Mouse (Mus musculus): ENCODE measurements around the gene Asic2. TPM values are rescaled to one million over a fixed set of nuclear protein-coding genes. Genes with fewer than 3 reads are reported as not detected.

The Asic2 gene
- 2.3 and 3.2 TPM in 2 replicates for polyA plus RNA-seq (2012; rRNA removed)

GRCm38 (mm10) chr11:81968401-81968881 lies at the start of gene Asic2:
TSS of gene Asic2 (minus strand) at chr11:81968457.
- DNase-seq (ENCODE audit: low read depth) = no peak

- no peak for DNase-seq (ENCODE audit: low read depth)
Measured at GRCm38 (mm10) chr11:82016181-82016780, 48.0 kb upstream of the Asic2 start.

DNA sequence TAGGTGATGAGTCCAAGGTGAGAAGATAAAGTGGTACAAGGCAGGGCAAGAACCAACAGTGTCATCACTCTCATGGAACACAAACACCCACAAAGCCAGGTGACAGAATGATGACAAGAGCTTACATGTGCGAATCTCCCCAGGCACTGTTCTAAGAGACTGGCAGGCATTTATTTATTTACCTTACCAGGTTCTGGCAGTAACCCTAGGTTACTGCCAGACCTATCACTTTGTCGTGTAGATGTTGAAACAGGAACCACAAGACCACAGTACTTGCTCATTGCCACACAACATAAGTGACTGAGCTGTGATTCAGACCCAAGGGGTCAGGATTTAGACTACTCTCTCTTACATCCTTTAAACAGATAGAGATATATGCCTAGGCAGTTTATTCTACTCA lies 46.8 kb upstream of the Asic2 start:
- no peak for DNase-seq (ENCODE audit: low read depth)

- no peak for DNase-seq (ENCODE audit: low read depth)
Measured at GRCm38 (mm10) chr11:82013756-82014155, 45.5 kb upstream of the Asic2 start.

DNA sequence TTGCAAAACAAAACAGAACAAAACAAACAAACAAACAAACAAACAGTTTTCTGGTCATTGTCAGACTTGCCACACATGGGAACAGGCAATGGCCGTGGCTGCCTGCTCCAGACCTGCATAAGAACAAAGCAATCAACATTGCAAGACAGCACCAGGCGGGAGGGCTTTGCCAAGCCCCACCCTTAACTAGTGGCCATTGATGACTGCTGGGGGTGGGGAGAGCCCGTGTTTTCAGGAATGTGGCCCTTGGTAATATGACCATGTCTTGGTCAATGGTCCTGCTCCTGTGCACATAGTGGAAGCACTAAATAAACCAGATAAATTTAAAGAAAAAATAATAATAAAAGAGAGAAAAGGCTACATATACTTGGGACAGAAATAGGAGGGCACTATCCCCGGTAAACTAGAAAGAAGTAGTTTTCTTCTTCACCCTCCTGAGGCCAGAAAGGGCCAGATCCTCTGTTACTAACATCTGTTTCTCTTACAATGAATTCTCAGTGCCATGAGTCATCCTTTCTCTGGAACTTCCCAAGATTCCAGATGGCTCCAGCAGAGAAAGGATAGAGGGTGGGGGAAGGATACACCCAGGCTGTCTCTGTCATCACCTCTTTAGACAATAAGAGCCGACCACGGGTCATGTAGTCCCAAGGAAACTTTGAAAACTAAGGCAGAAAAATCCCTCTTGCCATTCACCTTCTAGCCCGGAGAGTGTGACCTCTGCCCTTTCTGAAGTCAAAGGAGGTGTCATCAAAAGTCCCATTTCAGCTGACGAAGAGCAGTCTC lies 43.3 kb upstream of the Asic2 start:
- DNase-seq (ENCODE audit: low read depth) = no peak

DNA sequence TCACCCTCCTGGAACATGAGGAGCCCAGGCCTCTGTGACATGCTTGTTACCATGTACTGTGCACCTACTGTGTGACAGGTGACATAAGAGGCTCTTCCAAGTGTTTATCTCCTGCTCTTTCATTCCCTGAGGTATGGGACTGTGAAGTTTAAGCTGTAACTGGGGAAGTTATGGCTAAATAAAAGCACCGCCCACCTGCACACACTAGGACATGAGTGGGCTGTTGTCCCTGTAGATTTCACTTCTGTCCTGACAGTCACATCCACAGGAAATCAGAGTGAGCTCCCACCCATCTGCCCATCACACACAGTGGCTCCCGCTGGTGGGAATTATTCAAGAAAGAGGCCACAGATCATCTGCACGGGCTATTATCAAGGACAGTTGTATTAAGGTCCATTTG lies 41.9 kb upstream of the Asic2 start:
- no peak for DNase-seq (ENCODE audit: low read depth)

DNA sequence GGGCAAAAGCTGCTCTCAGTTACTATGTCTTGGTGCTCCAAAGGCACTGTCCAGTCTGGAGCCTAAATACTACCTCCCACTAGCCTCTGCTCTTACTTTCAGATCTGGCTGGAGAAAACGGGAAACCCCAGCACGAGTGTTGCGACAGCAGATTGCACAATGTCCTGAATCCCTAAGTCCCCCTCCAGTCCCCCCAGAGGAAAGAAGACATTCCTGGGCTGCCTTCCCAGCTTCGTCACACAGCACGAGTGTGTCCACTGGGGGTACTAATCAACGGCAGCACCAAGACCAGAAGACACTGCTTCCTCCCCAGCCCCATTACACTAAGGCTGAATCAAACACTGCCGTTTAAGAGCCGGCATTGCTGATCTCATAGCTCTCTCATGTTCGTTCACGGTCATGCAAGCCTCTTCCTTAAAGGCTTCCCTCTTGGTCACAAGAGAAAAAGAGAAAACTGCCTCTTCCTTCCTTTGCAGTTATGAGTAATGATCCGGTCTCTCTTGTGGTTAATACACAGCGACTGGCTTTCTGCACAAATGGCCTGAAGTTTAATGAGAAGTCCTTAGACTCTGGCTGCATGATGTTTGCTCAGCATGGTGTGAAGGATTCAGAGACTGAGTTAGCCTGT lies 38.7 kb upstream of the Asic2 start:
- no peak for DNase-seq (ENCODE audit: low read depth)

DNA sequence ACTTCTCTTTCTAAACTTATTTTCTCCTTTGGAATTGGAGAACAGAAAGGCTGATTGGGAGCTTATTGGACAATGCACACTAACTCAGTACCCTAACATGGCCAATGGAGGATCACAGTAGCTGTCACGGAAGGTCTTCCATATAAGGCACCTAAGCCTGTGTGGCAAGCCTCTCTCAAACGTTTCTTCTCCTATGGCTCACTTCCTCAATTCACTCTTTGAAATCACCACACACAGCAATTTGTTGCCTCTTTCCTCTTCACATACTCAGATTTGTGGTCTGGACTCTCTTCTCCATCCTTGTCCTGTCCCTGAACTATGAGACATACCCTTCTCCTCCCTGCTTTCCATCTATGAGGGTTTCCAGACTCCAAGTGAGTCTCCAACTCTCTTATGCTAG lies 36.6 kb upstream of the Asic2 start:
- DNase-seq (ENCODE audit: low read depth) = no peak

DNA sequence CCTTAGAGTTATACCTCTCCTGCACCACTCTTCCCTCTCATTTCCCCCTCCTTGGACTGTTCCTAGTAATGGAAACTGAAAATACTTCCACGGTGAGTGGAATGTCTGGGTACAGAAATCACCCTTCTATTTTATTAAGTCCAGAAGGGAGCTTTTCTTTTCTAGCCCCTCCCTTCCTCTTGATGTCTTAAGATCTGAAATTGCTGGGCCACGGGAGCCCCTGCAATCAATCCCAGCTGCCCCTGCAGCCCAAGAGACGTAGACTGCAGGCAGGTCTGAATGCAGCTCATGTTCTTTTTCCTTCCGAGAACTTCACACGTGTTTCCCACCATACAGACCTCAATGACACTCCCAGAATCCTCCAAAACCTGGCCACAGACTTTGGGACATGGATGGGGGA lies 32.3 kb upstream of the Asic2 start:
- no peak for DNase-seq (ENCODE audit: low read depth)

- no peak for DNase-seq (ENCODE audit: low read depth)
Measured at GRCm38 (mm10) chr11:81999469-81999868, 31.2 kb upstream of the Asic2 start.

GRCm38 (mm10) chr11:81998646-81999045 lies 30.4 kb upstream of the Asic2 start:
- no peak for DNase-seq (ENCODE audit: low read depth)

- no peak for DNase-seq (ENCODE audit: low read depth)
Measured at GRCm38 (mm10) chr11:81997085-81997484, 28.8 kb upstream of the Asic2 start.

- DNase-seq (ENCODE audit: low read depth) = no peak
Measured at GRCm38 (mm10) chr11:81996172-81996841, 28.1 kb upstream of the Asic2 start.

DNA sequence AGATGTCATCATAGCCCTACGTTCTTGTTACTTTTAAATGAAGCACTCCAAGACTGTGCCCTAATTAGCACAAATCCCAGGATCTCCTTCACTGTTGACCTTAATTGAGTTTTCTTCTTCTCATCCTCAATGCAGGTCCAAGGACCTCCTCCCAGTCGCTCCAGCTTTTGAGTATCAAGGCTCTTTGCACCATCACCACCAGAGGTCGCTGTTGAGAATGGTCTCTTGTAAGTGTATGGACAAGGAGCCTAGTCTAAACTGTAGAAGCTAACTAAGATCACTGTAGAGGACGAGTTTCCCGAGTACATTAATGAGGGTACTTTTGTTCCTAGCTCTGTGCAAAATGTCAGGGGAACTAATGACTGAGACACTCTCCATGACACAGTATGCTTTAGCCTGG lies 14.9 kb upstream of the Asic2 start:
- no peak for DNase-seq (ENCODE audit: low read depth)

DNA sequence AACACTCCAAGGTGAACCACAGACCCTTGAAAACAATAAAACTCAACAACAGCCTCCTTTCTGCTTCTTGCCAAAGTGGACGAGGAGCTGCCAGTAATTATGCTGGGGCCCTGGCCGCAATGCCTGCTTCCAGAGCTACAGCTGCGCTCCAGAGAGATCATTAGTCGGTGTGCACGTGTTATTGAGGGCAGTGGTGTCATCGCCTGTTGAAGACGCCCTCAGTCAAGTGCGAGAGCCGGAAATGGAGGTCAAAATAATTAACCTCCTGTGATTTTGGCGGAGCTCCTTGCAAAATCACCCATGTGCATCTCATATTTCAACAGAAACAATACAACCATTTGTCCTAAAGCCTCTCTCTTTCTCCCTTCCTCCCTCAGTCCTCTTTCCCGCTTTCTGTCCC lies 13.9 kb upstream of the Asic2 start:
- DNase-seq (ENCODE audit: low read depth) = no peak

DNA sequence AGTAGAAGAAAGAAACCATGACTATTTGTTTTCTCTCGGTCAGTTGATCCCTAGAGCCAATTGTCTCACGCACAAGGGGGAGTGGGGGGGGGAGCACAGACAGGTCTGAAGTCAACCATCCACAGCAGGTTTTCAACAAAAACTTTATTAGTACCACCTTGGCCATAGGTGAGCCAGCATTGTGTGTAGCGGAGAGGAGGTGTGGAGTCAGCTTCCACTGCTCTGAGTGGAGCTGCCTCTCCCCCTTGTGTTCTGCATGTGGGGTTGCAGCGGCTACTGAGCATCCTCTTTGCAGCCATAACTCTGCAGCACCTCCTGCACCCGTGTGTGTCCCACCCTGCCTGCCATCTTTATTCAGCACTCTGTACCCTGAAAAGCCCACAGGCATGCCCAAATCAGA lies 6.3 kb upstream of the Asic2 start:
- DNase-seq (ENCODE audit: low read depth) = no peak

DNA sequence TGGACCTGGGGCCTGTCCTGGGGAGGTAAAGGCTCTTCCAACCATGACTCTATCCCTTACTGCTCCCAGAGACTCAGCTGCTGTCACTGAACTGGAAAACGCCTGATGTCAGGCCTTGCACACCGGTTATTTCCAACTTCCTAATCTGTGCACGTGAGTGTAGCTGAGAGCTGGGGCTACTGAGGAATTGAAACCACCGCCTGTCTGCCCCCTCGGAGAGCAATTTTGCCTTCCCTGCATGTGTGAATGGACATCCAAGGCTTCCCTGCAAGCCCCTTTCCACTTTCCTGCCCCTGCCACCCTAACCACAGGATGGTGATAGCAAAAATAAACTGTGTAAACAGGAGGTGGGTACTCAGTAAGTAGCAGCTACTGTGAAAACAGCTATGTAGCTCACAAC lies 5.4 kb upstream of the Asic2 start:
- DNase-seq (ENCODE audit: low read depth) = no peak

- DNase-seq (ENCODE audit: low read depth) = no peak
Measured at GRCm38 (mm10) chr11:81972044-81972443, 3.8 kb upstream of the Asic2 start.

- DNase-seq (ENCODE audit: low read depth) = no peak
Measured at GRCm38 (mm10) chr11:81966626-81967289, 1.5 kb downstream of the Asic2 start.

GRCm38 (mm10) chr11:81965653-81966625 lies 2.3 kb downstream of the Asic2 start:
- no peak for DNase-seq (ENCODE audit: low read depth)

DNA sequence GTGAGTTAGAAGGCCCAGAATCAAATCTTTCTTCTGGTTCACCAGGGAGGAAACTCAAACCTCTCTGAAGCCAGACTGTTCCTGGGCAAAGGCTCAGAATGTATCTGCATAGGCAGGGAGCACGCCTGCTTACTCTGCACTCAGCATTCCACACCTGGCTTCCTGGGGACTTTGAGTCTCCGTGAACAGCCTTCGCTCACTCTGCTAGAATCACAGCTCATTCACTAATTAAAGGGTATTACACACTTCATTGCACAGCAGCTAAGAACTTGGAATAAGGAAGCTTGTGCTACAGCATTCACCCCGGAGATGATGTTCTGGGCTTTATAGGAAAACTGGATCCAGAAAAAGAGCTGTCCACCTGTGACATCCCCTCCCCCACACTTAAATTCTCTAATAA lies 3.7 kb downstream of the Asic2 start:
- DNase-seq (ENCODE audit: low read depth) = no peak
